Mouse (Mus musculus): ENCODE results near the gene Pank2.

DNA sequence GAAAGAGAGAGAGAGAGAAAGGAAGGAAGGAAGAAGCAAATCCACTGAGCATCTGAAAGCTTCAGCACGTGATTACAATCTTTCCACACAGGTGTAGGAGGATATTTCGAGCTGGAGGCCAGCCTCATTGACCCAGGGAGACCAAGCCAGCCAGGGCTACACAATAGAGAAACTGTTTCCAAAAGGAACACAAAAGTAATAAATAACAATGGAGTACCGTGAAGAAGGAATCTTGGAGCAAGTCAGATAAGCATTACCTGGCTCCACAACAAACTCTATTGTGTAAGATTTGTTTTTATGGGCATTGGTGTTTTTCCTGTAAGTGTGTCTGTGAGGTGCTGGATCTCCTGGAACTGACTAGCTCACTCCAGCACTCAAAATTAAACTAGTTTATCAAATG, 83.3 kb downstream of the Pank2 start:
- TF ChIP-seq CTCF (IDR thresholded peaks at IDR 0.05; ENCODE audit: low read depth, low read length) = no peak
- TF ChIP-seq POLR2A (IDR thresholded peaks at IDR 0.05; ENCODE audit: borderline replicate concordance, low read depth, low read length) = no peak

Measured in bone marrow macrophage, adult 2 months (primary cell).